Mouse (Mus musculus) G1E (cell line): ENCODE data around the gene Smc1b. TPM values are rescaled to one million over a fixed set of nuclear protein-coding genes. Genes with fewer than 3 reads are reported as not detected.

ENCODE experiments used
- ATAC-seq: 2 replicates; pipeline ENCODE4 v1.8.0; 2016; ENCODE audit warnings: mild to moderate bottlenecking; ENCODE audit not compliant: insufficient number of reproducible peaks, poor library complexity, low FRiP score, severe bottlenecking; ENCODE audit errors: extremely low read depth
- DNase-seq: peaks from one replicate; pipeline ENCODE4 v3.0.0; 2012; ENCODE audit warnings: low spot score
- H3K27me3 ChIP-seq: 2 replicates; pipeline ENCODE4 v1.6.1; 2012; ENCODE audit warnings: mild to moderate bottlenecking, low read length, inconsistent platforms; ENCODE audit not compliant: insufficient read depth
- H3K36me3 ChIP-seq: replicated peaks from 2 replicates; pipeline ENCODE3; 2012; ENCODE audit warnings: mild to moderate bottlenecking, inconsistent platforms
- H3K4me1 ChIP-seq: 2 replicates; pipeline ENCODE4 v1.6.1; 2012; ENCODE audit warnings: low read depth, low read length, inconsistent platforms, mixed read lengths; ENCODE audit not compliant: insufficient read depth
- H3K4me3 ChIP-seq: 2 replicates; pipeline ENCODE4 v1.5.1; 2012; ENCODE audit warnings: low read depth, mild to moderate bottlenecking, inconsistent platforms, low read length, moderate library complexity, mixed read lengths
- H3K9me3 ChIP-seq: replicated peaks from 2 replicates; pipeline ENCODE4 v1.6.1; 2012; ENCODE audit warnings: inconsistent platforms
- CTCF ChIP-seq: IDR thresholded peaks from 2 replicates; pipeline ENCODE4 v1.5.1; 2012; ENCODE audit warnings: low read depth, low read length, inconsistent platforms, mixed read lengths
- GATA1 ChIP-seq: IDR thresholded peaks from 2 replicates; pipeline ENCODE4 v1.6.1; 2012; ENCODE audit warnings: borderline replicate concordance, low read length, inconsistent platforms, mixed read lengths
- GATA2 ChIP-seq: IDR thresholded peaks from 2 replicates; pipeline ENCODE4 v1.6.1; 2012; ENCODE audit warnings: low read depth, low read length, inconsistent platforms, borderline replicate concordance
- POLR2AphosphoS5 ChIP-seq: IDR thresholded peaks from 2 replicates; pipeline ENCODE4 v1.6.1; 2012; ENCODE audit warnings: low read depth, low read length, inconsistent platforms; ENCODE audit not compliant: insufficient replicate concordance
- TAL1 ChIP-seq: conservative IDR thresholded peaks from 2 replicates; pipeline ENCODE4 v1.6.1; 2012; ENCODE audit warnings: low read depth, low read length, inconsistent platforms, mixed read lengths
- polyA plus RNA-seq: library from polyadenylated mRNA; stranded (reverse); fragments of >175 nt; gene quantifications from 2 replicates; pipeline ENCODE4 v1.2.3, GENCODE M21; 2012
- total RNA-seq, 2 experiments: library from RNA; stranded (forward) in 1 of 2; stranded (reverse) in 1 of 2; fragments of 200-1000 nt in 1 of 2; fragments of >200 nt in 1 of 2; fragmentation: Nextera tagmentation in 1 of 2; gene quantifications; 2 replicates each; pipeline ENCODE4 v1.2.3; 2014 to 2017

Smc1b gene
- total and polyA plus RNA-seq, 3 experiments, result 0.05 TPM; not detected in 2

GRCm38 (mm10) chr15:85142441-85142840 lies 10.7 kb upstream of the Smc1b start:
- H3K36me3 ChIP-seq, result no peaks in the 10 kb centered on the region
- H3K4me1 ChIP-seq, result no peaks in the 10 kb centered on the region
- ATAC-seq (no peak), DNase-seq (no peak)
- H3K9me3 ChIP-seq, result peaks cover 52% of the 10 kb centered on the region
- TF ChIP-seq GATA2, result no peak
- no peak for TF ChIP-seq CTCF
- no peak for TF ChIP-seq TAL1
- no peak for TF ChIP-seq POLR2AphosphoS5
- TF ChIP-seq GATA1, result no peak
- no peaks in the 10 kb centered on the region for H3K27me3 ChIP-seq
- no peak overlapping the region for H3K4me3 ChIP-seq

- no peak for DNase-seq
- Histone ChIP-seq H3K27me3 (no peaks in the 10 kb centered on the region), H3K4me3 (no peak overlapping the region), H3K9me3 (peaks cover 62% of the 10 kb centered on the region), H3K36me3 (no peaks in the 10 kb centered on the region), H3K4me1 (no peaks in the 10 kb centered on the region)
- no peak for TF ChIP-seq TAL1
- no peak for TF ChIP-seq GATA1
- TF ChIP-seq POLR2AphosphoS5, result no peak
- no peak for TF ChIP-seq CTCF
- TF ChIP-seq GATA2, result no peak
- no peak for ATAC-seq
These were observed 9.5 kb upstream of the Smc1b start for GRCm38 (mm10) chr15:85141290-85141689.

- no peak for ATAC-seq
- TF ChIP-seq POLR2AphosphoS5, result no peak
- no peak for TF ChIP-seq GATA1
- TF ChIP-seq GATA2, result no peak
- no peak for TF ChIP-seq TAL1
- TF ChIP-seq CTCF, result no peak
- Histone ChIP-seq H3K27me3 (no peaks in the 10 kb centered on the region), H3K36me3 (no peaks in the 10 kb centered on the region), H3K4me1 (no peaks in the 10 kb centered on the region), H3K9me3 (peaks cover 51% of the 10 kb centered on the region), H3K4me3 (no peak overlapping the region)
- no peak for DNase-seq
These were observed 3.4 kb upstream of the Smc1b start for GRCm38 (mm10) chr15:85135143-85135542.

- Histone ChIP-seq H3K27me3 (no peaks in the 10 kb centered on the region), H3K4me3 (no peak overlapping the region), H3K36me3 (no peaks in the 10 kb centered on the region), H3K4me1 (no peaks in the 10 kb centered on the region), H3K9me3 (peaks cover 32% of the 10 kb centered on the region)
- TF ChIP-seq GATA2 (no peak), TAL1 (no peak), POLR2AphosphoS5 (no peak), CTCF (no peak), GATA1 (no peak)
- no peak for ATAC-seq
- DNase-seq, result no peak
These were observed 393 bp upstream of the Smc1b start for GRCm38 (mm10) chr15:85132193-85132520.

GRCm38 (mm10) chr15:85085641-85086040 lies 46.1 kb downstream of the Smc1b start:
- H3K4me3 ChIP-seq, result no peak overlapping the region
- DNase-seq (no peak), ATAC-seq (no peak)
- H3K9me3 ChIP-seq, result no peaks in the 10 kb centered on the region
- no peaks in the 10 kb centered on the region for H3K4me1 ChIP-seq
- H3K36me3 ChIP-seq, result no peaks in the 10 kb centered on the region
- no peaks in the 10 kb centered on the region for H3K27me3 ChIP-seq
- TF ChIP-seq GATA2 (no peak), CTCF (no peak)

- no peaks in the 10 kb centered on the region for H3K27me3 ChIP-seq
- no peaks in the 10 kb centered on the region for H3K4me1 ChIP-seq
- H3K9me3 ChIP-seq, result no peaks in the 10 kb centered on the region
- no peak for DNase-seq
- ATAC-seq, result no peak
- H3K4me3 ChIP-seq, result no peak overlapping the region
- no peak for TF ChIP-seq TAL1
- no peaks in the 10 kb centered on the region for H3K36me3 ChIP-seq
These were observed 59.1 kb downstream of the Smc1b start for GRCm38 (mm10) chr15:85072651-85073050.

GRCm38 (mm10) chr15:85070561-85070960 lies 61.2 kb downstream of the Smc1b start:
- H3K4me3 ChIP-seq, result no peak overlapping the region
- no peaks in the 10 kb centered on the region for H3K9me3 ChIP-seq
- H3K36me3 ChIP-seq, result no peaks in the 10 kb centered on the region
- TF ChIP-seq GATA2 (no peak), CTCF (peak; percentile 67)
- DNase-seq, result peak; percentile 16
- no peak for ATAC-seq
- H3K4me1 ChIP-seq, result no peaks in the 10 kb centered on the region
- H3K27me3 ChIP-seq, result no peaks in the 10 kb centered on the region
